In the genomic region with DNA sequence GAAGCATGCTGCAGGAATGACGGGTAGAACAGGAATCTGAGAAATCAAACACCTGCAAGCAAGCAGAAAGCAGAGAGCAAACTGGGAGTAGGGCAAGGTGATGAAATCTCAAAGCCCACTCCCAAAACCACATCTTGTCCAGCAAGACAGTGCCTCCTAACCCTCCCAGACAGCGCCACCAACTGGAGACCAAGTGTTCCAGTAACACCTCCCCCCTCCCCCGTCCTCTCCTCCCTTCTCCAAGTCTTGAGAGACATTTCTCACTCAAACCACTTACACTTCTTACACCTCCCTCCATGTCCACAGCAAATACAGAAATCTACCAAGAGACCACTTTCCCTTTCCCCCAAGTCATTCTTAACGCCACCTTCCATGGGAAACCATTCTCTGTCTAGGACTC, we compare ENCODE assay signal across 30 mouse cellular contexts. TPM values are rescaled to one million over a fixed set of nuclear protein-coding genes. Genes with fewer than 3 reads are reported as not detected.
DNase-seq lines count a peak whose midpoint lies in the region; ATAC-seq and TF ChIP-seq lines count a peak whose summit lies in the region.
"Had no signal": no experiment of that assay in that cellular context is flagged by ENCODE, and none has a peak within 500 bp of the region (broad histone marks: within the 10 kb centered on the region; RNA-seq: fewer than 3 reads in every experiment).

No protein-coding gene starts in this region.

- H3K4me2 ChIP-seq in midbrain, postnatal 0 days (ENCODE audit: low read depth, low read length, poor library complexity, severe bottlenecking), result no peak overlapping the region
- no peak overlapping the region for H3K4me2 ChIP-seq in midbrain, embryonic 14.5 days (ENCODE audit: low read length)
- H3K4me2 ChIP-seq: embryonic facial prominence, embryonic 12.5 days; heart, embryonic 13.5 days; hindbrain, embryonic 15.5 days; liver, embryonic 15.5 days; lung, embryonic 15.5 days; midbrain, embryonic 12.5 days; neural tube, embryonic 15.5 days had no signal

- H3K36me3 ChIP-seq in midbrain, postnatal 0 days (ENCODE audit: insufficient read depth, low read length), result no peaks in the 10 kb centered on the region
- no peaks in the 10 kb centered on the region for H3K36me3 ChIP-seq in midbrain, embryonic 14.5 days (ENCODE audit: control insufficient read depth, insufficient read depth, low read length)
- H3K36me3 ChIP-seq: embryonic facial prominence, embryonic 12.5 days; heart, embryonic 13.5 days; hindbrain, embryonic 10.5 days; hindbrain, embryonic 15.5 days; liver, embryonic 15.5 days; lung, embryonic 15.5 days; midbrain, embryonic 12.5 days; neural tube, embryonic 15.5 days had no signal

- no peaks in the 10 kb centered on the region for H3K9me3 ChIP-seq in midbrain, postnatal 0 days (ENCODE audit: low read length)
- no peaks in the 10 kb centered on the region for H3K9me3 ChIP-seq in midbrain, embryonic 14.5 days (ENCODE audit: control insufficient read depth, low read length)
- H3K9me3 ChIP-seq: embryonic facial prominence, embryonic 12.5 days; heart, embryonic 13.5 days; hindbrain, embryonic 10.5 days; hindbrain, embryonic 15.5 days; liver, embryonic 15.5 days; lung, embryonic 15.5 days; midbrain, embryonic 12.5 days; neural tube, embryonic 15.5 days had no signal

- no peaks in the 10 kb centered on the region for H3K27me3 ChIP-seq in midbrain, postnatal 0 days (ENCODE audit: insufficient read depth, low read length)
- H3K27me3 ChIP-seq in midbrain, embryonic 14.5 days (ENCODE audit: control insufficient read depth, insufficient read depth, low read length), result no peaks in the 10 kb centered on the region
- H3K27me3 ChIP-seq: embryonic facial prominence, embryonic 12.5 days; heart, embryonic 13.5 days; hindbrain, embryonic 15.5 days; liver, embryonic 15.5 days; lung, embryonic 15.5 days; midbrain, embryonic 12.5 days; neural tube, embryonic 15.5 days had no signal

- no peak overlapping the region for H3K4me3 ChIP-seq in layer of hippocampus, adult 2 months
- H3K4me3 ChIP-seq in midbrain, postnatal 0 days (ENCODE audit: low read depth, low read length), result no peak overlapping the region
- no peak overlapping the region for H3K4me3 ChIP-seq in midbrain, embryonic 14.5 days (replicated peaks; ENCODE audit: low read depth, low read length)
- H3K4me3 ChIP-seq: embryonic facial prominence, embryonic 12.5 days; gastrocnemius, adult 2 months; heart, embryonic 13.5 days; hindbrain, embryonic 10.5 days; hindbrain, embryonic 15.5 days; liver, embryonic 15.5 days; lung, embryonic 15.5 days; midbrain, embryonic 12.5 days; neural tube, embryonic 15.5 days had no signal

- no peak overlapping the region for H3K9ac ChIP-seq in midbrain, postnatal 0 days (replicated peaks; ENCODE audit: low read length, poor library complexity, severe bottlenecking)
- H3K9ac ChIP-seq in midbrain, embryonic 14.5 days (replicated peaks; ENCODE audit: low read length), result no peak overlapping the region
- H3K9ac ChIP-seq: embryonic facial prominence, embryonic 12.5 days; heart, embryonic 13.5 days; hindbrain, embryonic 15.5 days; liver, embryonic 15.5 days; lung, embryonic 15.5 days; midbrain, embryonic 12.5 days; neural tube, embryonic 15.5 days had no signal

- no peaks in the 10 kb centered on the region for H3K4me1 ChIP-seq in midbrain, postnatal 0 days (ENCODE audit: insufficient read depth, low read length)
- H3K4me1 ChIP-seq in midbrain, embryonic 14.5 days (ENCODE audit: control insufficient read depth, insufficient read depth, low read length), result 0 out of 2 replicates have a peak, but pooled peaks cover 6% of the 10 kb centered on the region
- H3K4me1 ChIP-seq: embryonic facial prominence, embryonic 12.5 days; heart, embryonic 13.5 days; liver, embryonic 15.5 days; lung, embryonic 15.5 days had no signal

- ATAC-seq in midbrain, postnatal 0 days (ENCODE audit: low FRiP score), result no peak
- ATAC-seq in midbrain, embryonic 14.5 days (ENCODE audit: low FRiP score, low TSS enrichment), result no peak
- ATAC-seq: forebrain, embryonic 14.5 days; inflammation-experienced regulatory T-cells, adult 6 months had no signal

- 88% methylated on average over 4 of the region's 4 CpGs for WGBS in midbrain, postnatal 0 days
- WGBS in midbrain, embryonic 14.5 days, result 83% methylated on average over 4 of the region's 4 CpGs

- DNase-seq in cerebellum, postnatal 10 days, result peak; percentile 20 to 34
- no peak for DNase-seq in cerebellum, adult 8-10 months
- DNase-seq in layer of hippocampus, adult 2 months (ENCODE audit: low spot score in 2 of 2), result no peak
- no peak for DNase-seq in layer of hippocampus, postnatal 25 days (ENCODE audit: extremely low spot score in 1 of 2, low spot score in 1 of 2)
- no peak for DNase-seq in midbrain, postnatal 0 days (ENCODE audit: low spot score)
- DNase-seq in midbrain, embryonic 14.5 days, result no peak
- DNase-seq in R1 (ENCODE audit: low read depth, low spot score), result peak; percentile 38
- no peak for DNase-seq in embryo, embryonic 10 days (ENCODE audit: low spot score)
- DNase-seq: adrenal gland, adult 8-10 months; cerebellum, adult 2 months; cerebellum, postnatal 36 days; embryo, embryonic 11 days; gastrocnemius, adult 2 months; gastrocnemius, postnatal 36 days; heart, postnatal 10 days; kidney, adult 2 months; retina, postnatal 1 day; right cerebral cortex, postnatal 25 days; spleen, adult 18-20 months had no signal

- no peak overlapping the region for H3K27ac ChIP-seq in layer of hippocampus, adult 2 months
- no peak overlapping the region for H3K27ac ChIP-seq in midbrain, postnatal 0 days (ENCODE audit: low read depth, low read length)
- H3K27ac ChIP-seq in midbrain, embryonic 14.5 days (replicated peaks; ENCODE audit: low read depth, low read length), result no peak overlapping the region
- H3K27ac ChIP-seq: embryonic facial prominence, embryonic 12.5 days; gastrocnemius, adult 2 months; heart, embryonic 13.5 days; hindbrain, embryonic 10.5 days; hindbrain, embryonic 15.5 days; liver, embryonic 15.5 days; lung, embryonic 15.5 days; midbrain, embryonic 12.5 days; neural tube, embryonic 15.5 days had no signal

- TF ChIP-seq CTCF in layer of hippocampus, adult 2 months (conservative IDR thresholded peaks at IDR 0.05), result 0 out of 2 replicates have a peak, but pooled peaks have one; percentile 7
- 0 out of 2 replicates have a peak, but pooled peaks have one; percentile 14 for TF ChIP-seq CTCF in midbrain, postnatal 0 days (IDR thresholded peaks at IDR 0.05)

RNA-seq across cellular contexts. Expression of a gene that starts 51.4 kb away (rescaled TPM):
- total RNA-seq in layer of hippocampus, adult 2 months (2021), result 10 to 100 TPM; 10.8 to 11.8 TPM
- 10 to 100 TPM; 12.5 to 13.1 TPM for total RNA-seq in layer of hippocampus, postnatal 25 days (2021)
- total RNA-seq in midbrain, postnatal 0 days (2014; rRNA removed), result 13.1 and 15.1 TPM in 2 replicates
- 9.0 and 9.3 TPM in 2 replicates for polyA plus RNA-seq in midbrain, postnatal 0 days (2015; fragmentation: Nextera tagmentation; extraction: Ambion mirVana)
- 4.1 and 4.7 TPM in 2 replicates for polyA plus RNA-seq in midbrain, embryonic 14.5 days (2014; fragmentation: Nextera tagmentation; extraction: Ambion mirVana)
- total RNA-seq: gastrocnemius, postnatal 36 days; megakaryocyte, adult 5-6 weeks had no signal

Comparison
In these comparisons a context has a peak if more than half of its experiments do, and no peak if none do; other contexts are left out.
1. DNase-seq: peak in cerebellum, postnatal 10 days (2 of 2) and R1 (single experiment); none in cerebellum, adult 8-10 months (single experiment), layer of hippocampus, adult 2 months (0 of 2), layer of hippocampus, postnatal 25 days (0 of 2), midbrain, postnatal 0 days (single experiment), midbrain, embryonic 14.5 days (single experiment) and embryo, embryonic 10 days (single experiment).